Mouse (Mus musculus) embryo, embryonic 11 days (tissue): ENCODE results near the gene Rpgrip1.
A peak's percentile ranks its signal among the peaks of the same experiment; 100 is the strongest.

Experiments
- DNase-seq: peaks from one replicate; pipeline ENCODE4 v3.0.0-alpha.2; 2015

Gene Rpgrip1

DNA sequence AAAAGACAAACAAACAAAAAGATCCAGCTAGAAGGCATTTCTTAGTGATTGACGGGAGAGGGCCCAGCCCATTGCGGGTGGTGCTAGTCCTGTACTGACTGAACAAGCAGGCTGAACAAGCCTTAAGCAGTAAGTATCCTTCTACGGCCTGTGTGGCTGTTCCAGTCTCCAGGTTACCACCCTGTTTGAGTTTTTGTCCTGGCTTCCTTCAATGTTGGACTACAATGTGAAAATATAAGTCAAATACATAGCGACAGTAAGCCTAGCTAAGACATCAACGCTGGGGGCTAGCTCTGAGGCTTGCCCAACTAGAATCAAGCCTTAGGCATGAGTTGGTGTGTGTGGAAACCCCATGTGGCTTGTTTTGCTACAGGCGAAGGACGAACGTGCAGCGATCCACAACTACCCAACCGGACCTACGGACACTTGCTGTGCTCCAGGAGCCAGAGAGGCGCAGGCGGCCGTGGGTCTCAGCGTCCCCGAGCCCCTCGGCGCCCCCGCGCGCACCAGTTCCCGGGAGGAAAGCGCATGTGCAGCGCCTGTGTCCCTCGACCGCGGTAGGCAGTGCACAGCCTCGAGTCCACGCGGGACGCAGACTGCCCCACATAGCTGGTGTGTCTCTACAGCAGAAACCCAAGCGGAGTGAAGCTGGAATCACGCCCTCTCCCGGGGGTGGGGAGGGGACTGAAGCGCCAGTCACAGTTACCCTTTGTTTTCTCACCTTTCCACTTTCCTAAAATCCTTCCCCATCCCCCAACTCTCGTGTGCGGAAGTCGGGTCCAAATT is 8.5 kb downstream of the Rpgrip1 start:
- DNase-seq: peak; percentile 80

DNA sequence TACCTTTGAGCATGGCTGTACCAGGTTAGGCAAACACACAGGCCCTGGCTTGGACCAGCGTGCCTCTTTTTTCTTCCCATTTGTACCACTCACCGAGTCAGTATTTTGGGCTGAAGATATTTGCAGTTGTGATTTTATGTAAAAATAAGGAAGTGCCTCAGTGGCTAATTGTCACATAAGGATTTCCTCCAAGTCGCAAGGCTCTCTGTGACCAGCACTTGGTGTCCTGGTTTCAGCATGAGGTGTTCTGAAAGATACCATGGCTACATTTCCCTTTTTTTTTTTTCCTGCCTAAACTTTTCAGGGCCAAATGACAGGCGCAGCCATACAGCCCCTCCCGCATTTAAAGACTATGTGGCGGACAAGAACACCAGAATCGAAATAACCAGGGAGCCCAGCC is 9.7 kb downstream of the Rpgrip1 start:
- DNase-seq: no peak

DNA sequence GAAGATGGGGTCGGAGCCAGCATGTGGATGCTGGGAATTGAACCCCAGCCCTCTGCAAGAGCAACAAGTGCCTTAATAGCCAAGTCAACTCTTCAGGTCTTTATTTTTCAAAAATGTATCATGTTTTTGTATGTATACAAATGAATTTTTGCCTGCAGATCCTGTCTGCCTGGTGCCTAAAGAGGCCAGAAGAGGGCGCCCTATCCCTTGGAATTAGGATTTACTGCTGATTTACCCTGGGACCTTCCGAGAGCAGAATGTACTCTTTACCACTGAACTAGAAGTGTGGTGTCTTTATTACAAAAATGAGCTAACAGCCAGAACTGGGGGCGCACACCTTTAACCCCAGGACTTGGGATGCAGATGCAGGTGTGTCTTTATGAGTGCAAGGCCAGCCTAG is 13.4 kb downstream of the Rpgrip1 start:
- peak; percentile 80 for DNase-seq

DNA sequence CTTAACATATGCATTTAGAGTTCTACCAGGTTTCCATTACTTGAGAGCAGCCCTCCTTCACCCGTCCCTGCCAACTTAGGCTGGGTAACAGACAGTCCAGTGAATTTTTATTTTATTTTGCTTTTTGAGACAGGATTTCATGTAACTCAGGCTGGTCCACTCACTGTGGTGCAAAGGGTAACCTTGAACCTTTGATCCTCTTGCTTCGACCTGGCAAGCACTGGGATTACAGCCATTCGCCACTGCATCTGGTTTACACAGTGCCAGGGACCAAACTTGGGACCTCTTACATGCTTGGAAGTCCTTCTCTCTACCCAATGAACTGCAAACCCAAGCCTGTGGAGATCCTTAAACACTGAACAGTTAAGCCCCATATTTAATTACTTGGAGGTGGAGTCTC is 14.1 kb downstream of the Rpgrip1 start:
- no peak for DNase-seq

DNA sequence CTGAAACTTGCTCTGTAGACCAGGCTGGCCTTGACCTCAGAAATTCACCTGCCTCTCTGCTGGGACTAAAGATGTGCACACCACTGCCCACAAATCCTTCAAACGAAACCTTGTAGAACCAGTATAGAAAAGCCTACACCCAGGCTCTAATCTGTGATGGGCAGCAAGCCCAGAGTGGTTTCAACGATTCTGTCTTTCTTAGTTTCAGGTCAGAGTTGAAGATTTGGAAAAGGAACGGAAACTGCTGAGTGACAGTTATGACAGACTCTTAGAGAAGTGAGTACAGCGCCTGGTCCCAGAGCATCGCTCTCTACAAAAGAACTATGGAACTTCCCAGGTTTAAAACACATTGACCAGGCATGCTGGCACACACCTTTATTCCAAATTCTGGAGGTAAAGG is 23.1 kb downstream of the Rpgrip1 start:
- no peak for DNase-seq

DNA sequence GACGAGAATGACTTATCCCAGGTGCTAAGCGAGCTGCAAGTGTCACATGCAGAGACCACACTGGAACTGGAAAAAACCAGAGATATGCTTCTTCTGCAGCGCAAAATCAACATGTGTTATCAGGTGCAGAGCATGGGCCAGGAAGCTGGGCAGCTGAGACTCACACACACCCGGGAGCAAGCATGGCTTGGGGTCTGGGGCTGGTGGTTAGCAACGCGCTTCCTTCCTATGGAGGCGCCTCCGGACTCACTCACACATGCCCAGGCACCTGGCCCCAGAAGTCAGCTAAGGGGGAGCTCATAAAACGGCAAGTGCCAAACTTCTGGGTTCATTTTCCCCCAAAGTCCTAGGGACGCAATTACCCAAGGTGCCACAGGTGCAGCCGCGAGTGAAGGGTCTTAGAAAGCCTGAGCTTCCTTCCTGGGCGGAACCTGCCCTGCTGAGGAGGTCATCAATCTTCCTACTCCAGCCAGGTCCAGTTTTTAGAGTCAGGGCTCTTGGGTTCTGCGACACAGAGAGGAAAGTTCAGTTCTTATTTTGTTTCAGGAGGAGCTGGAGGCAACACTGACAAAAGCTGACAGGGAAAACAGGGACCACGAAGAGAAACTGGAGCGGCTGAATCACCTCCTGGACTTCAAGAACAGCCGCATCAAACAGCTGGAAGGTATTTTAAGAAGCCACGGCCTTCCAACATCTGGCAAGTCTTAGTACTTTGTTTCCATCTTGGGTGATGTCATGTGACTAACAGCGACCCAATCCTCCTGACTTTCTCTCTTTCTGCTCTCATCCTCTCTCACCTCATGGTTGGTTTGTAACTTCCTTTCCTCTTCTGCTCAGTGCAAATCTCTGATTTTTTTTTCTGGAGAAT is 30.3 kb downstream of the Rpgrip1 start:
- peak; percentile 29 for DNase-seq

DNA sequence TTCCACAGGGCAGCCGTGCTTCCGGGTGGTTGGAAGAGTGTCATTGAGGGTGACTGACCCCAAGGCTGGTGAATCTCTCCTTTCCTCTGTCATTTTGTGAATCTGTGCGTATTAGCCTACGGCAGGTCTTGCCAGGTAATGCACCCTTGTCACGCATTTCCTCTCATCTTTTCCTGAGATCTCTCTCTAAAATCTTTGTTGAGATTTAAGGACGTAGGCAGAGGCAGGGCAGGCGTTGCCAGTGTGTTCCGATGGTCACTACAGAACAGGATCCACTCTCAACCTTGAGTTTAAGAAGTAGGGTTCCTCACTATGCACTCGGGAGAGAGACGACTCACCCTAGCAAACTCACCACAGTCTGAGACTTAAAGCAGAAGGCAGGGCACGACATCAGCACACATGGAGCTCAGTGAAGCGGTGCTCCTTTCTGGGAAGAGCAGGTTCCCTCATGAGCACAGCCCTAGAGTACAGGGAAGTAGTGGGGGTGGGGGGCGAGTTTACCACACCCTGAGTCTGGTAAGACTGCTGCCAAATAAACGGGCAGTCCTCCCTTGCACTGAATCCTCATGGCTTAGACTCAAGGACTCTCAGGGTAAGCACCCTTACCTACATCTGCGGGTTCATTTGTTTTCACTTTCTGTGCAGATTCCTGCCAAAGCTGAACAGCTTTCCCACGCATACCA is 31.1 kb downstream of the Rpgrip1 start:
- DNase-seq: no peak

DNA sequence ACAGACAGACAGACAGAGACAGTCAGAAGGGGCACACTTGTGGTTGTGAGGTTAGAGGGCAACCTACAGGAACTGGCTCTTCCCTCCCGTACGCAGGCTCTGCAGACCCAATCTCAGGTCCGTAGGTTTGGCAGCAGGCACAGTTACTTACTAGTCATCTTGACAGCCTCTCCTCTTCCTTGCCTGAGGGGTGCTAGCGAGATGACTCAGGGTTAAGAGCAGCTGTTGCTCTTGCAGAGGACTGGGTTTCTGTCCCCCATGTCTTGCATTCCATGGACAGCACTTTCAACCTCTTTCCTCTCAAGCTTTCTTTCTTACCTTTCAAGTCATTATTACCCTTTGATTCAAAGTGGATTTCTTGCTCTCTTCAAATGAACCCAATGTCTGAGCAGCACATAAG is 33.7 kb downstream of the Rpgrip1 start:
- DNase-seq: no peak

DNA sequence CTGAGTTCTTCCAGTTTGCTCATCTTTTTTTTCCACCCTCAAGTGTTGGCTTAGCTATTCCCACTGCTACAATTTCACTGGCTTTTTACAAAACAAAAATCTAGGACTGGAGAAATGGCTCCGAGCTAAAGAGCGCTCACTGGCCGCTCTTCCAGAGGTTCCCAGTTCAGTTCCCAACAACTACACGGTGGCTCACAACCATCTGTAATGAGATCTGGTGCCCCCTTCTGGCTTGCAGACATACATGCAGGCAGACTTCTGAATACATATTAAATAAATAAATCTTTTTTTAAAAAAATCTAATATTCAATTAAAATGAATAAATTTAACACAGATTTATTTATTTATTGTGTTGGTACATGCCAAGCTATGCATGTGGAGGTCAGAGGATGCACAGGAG is 36.0 kb downstream of the Rpgrip1 start:
- peak; percentile 29 for DNase-seq

DNA sequence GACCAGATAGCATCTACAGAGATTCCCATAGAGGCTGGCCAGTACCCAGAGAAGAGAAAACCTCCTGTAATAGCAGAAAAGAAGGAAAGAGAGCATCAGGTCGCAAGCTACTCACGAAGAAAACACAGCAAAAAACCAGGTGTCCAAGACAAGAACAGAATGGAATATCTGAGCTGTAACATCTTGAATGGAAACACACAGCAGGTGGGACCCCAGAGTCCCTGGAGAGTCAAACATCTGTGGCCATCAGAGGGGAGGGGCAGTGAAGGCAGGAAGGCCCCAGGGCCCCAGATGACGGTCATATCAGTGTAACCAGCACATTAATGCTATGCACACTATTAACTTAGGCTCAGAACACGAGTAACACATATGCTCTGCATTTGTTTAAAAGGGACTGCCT is 39.4 kb downstream of the Rpgrip1 start:
- no peak for DNase-seq

DNA sequence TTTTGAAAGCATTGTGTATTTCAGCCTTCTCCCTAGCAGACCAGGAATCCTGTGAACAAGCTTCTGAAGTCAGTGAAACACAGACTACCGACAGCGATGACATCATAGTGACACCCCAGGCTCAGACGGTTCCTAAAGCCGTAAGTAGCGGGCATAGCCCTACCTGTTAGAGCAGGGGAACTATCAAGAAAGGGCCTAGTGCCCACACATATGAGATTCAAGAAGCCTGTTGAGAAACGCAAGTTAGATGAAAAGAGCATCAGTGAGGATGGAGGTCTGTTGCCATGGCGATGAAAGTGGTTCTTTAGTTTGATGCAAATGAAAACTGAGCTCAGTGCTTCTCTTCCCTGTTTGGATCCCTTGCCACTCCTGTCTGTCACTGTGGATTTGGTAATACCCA is 41.7 kb downstream of the Rpgrip1 start:
- DNase-seq: peak; percentile 21

DNA sequence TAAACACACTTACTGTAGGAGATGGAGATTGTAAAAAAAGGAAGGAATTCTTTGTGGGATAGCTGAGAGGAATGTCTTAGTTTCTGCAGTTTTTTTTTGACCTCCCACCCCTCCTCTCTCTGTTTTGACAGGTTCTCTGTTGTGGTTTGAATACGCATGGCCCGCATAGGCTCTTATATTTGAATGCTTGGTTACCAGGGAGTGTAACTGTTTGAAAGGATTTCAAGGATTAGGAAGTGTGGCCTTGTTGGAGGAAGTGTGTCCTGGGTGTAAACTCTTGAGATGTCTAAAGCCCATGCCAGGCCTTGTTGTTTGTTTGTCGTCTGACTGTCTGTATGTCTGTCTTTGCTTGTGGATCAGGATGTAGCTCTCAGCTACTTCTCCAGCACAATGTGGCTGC is 42.1 kb downstream of the Rpgrip1 start:
- DNase-seq: no peak

DNA sequence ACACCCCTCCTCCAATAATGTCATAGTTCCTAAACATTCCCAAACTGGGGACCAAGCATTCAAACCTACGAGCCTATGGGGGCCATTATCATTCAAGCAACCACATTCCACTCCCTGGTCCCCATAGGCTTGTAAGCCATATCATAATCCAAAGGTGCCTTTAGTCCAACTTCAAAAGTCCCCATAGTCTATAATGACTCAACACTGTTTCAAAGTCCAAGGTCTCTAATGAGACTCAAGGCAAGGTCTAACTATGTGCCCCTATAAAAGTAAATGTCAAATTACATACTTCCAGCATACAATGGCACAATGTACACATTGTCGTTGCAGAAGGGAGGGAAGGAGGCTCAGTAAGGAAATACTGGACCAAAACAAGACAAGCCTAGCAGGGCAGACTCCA is 44.5 kb downstream of the Rpgrip1 start:
- no peak for DNase-seq

DNA sequence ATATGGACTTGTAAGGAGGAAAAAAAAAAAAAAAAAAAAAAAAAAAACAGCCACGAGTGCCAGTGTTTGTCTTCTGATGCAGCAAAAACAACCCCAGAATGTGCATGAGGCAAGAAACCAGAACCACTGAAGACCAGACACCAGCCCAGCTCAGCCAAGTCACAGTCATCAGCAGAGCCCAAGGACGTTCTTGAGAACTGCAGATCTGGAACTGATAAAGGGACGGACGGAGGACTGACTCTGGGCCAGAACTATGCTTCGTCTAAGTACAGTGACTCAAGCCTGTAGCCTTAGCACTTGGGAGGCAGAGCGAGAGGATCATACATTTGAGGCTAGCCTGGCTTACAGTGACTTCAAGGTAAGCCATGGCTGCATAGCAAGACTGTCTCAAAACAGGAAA is 50.4 kb downstream of the Rpgrip1 start:
- no peak for DNase-seq

DNA sequence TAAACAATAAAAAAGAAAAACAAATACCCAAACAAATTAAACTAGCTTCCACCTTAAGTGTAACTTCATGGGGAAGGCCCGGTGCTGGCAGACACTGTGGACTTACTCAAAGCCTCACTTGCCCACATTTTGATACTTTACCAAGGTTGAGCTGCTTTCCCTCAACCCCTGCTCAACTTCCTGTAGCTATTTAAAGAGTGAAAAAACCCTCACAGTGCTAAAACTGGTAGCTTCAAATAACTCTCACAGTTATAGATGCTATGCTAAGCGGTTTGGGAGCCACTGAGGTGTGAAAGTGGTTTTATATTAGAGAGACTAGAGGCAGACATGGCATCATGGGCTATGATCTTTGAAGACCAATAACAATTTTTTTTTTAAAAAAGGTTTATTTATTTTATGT is 56.1 kb downstream of the Rpgrip1 start:
- no peak for DNase-seq

DNA sequence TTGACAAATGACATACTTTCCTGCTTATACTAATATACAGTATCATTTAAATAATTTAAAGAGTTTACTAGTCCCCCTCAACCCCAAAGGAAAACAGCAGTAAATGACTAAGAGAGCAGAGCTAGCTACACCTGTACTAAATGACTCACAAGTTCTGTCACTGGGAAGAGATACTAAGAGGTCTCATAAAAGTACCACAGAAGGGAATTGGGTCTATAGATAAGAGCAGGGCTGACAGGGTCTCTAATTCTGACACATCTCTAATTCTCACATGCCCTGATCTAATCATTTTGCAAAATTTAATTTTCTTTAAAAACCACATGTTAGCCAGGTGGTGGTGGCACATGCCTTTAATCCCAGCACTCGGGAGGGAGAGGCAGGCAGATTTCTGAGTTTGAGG is 78.3 kb downstream of the Rpgrip1 start:
- no peak for DNase-seq

DNA sequence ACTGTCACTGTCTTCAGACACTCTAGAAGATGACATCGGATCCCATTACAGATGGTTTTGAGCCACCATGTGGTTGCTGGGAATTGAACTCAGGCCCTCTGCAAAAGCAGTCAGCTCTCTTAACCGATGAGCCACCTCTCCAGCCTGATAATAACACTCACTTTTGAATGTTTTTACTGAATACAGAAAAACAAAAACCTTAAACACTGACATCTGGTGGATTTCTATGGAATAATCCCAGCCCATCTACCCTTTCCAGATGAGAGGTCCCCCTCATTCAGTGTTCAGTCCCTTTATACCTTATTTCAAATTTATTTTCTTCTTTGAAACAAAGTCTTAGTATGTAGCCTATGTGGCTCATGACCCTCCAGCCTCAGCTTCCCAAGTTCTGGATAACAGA is 79.0 kb downstream of the Rpgrip1 start:
- peak; percentile 7 for DNase-seq

DNA sequence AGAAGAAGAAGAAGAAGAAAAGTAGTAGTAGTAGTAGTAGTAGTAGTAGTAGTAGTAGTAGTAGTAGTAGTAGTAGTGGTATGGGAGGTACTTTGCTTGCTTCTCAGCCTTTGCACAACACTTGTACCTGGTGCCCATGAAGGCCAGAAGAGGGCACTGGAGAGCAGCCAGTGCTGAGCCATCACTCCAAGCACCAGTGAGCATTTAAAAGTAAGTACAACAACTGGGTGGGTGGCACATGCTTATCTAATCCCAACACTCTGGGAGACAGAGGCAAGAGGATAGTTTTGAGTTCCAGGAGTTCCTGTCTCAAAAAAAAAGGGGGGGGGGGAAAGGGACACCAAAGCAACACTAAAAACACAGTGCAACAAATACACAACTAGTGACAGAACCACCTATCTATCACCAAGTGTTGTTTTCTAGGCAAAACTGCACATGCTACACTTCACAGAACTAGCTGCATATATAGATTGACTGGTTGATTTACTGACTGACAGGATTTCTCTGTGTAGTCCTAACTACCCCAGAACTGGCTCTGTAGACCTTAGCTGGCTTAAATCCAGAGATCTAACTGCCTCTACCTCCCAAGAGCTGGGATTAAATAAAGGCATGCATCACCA is 80.3 kb downstream of the Rpgrip1 start:
- peak; percentile 41 for DNase-seq

DNA sequence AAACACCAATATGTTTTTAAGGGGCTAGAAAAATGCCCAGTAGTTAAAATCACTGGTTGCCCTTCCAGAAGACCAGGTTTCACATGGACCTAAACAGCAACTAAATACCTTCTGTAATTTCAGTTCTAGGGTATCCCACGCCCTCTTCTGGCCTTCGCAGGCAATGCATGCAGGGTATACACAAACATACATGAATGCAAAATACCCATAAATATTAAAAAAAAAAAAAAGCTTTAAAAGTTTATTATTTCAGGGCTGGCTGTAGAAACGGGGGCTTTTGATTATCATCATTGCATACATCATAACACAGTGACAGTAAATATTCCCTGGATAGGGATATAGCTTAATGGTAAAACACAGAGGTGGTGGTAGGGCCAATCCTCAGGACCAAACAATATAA is 85.2 kb downstream of the Rpgrip1 start:
- DNase-seq: peak; percentile 60

DNA sequence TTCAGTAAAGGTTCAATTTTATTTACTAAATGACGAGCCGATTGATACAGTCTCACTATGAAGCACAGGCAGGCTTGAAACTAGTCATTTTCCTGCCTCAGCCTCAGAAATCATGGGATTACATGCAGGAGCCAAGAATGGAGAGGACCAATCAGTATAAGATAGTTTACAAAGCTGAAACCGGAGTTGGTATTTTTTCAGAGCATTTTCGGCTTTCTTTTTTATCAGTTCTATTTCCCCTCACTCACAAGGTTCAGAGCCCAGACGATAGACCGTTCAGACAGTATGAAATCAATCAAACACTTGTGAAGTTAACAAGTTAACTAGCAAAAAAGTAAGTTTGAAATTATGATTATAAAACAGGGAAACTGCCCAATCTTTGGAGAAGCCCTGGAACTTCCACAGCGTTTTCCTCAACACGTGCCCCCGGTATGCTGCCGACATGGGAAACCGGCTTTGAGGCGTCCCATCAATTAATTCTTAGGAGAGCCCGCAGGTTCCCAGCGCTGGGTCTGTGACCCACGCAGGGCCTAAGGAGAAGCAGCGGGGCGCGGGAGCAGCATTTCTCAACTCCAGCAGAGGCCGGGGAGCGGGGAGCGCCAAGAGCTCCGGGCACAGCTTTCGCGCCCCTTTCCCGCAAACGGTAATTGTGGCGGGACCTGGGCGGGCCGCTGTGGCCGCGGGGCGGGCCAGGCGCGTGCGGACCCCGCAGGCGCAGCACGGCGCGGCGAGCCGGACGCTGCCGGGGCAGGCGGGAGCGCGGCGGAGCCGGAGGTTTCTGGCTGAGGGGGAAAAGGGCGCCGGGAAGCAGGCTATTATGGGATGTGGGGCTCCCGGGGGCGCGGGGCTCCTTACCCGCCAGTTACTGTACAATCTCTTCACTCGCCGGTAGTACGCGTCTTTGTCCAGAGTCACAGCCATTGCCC is 86.0 kb downstream of the Rpgrip1 start:
- peak; percentile 54 for DNase-seq

DNA sequence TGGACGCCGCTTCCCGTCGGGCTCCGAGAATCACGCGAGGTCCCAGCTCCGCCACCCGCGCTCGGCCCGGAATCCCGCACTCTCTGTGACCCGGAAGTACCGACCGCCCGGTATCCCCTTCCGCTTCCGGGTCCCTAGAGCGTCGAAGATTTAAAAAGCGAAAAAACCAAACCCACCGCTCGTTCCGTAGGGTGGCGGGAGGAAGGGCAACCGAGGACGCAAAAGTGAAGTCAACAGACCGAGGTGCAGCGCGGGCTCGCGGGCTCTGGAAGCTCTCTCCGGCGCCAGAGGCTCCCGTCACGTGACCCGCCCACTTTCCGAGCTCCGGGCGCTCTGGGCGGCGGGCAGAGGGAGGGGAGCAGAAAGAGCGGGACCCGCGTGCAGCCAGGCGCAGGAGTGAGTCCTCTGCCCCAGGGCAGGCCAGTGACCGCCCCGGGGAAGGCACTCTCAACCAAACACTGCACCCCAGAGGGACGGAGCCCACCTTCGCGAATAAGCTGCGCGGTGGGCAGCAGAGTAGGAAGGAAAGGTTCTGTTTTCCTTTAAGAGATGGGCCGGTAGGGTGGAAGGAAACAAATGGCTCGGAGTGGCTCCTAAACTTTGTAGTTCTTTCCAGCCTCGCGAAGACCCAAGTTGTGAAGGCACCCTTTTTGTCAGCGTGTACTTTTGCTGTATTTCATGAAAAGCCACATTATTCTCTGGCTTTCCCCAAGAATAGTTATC is 86.8 kb downstream of the Rpgrip1 start, which contains the start of gene Supt16:
Supt16 (minus strand) TSS at position 261 of the 723 bp plus-strand sequence.
- peak; percentile 94 for DNase-seq
